Mouse (Mus musculus): Measurements from ENCODE around the gene Pom121. TPM values are rescaled to one million over a fixed set of nuclear protein-coding genes. Genes with fewer than 3 reads are reported as not detected.

Gene Pom121
- total RNA-seq (2021) = 10 to 100 TPM; 11.0 to 12.3 TPM
- long read RNA-seq, experiment 1, full-length matches to known transcripts = 3 of 9 reads
- long read RNA-seq, experiment 1, partial matches to known transcripts = 5 of 9 reads
- long read RNA-seq, experiment 1, other reads (novel, unspliced or antisense) = 1 of 9 reads
- long read RNA-seq, experiment 2, full-length matches to known transcripts = 1 of 2 reads
- long read RNA-seq, experiment 2, partial matches to known transcripts = 1 of 2 reads
- long read RNA-seq, experiment 2, other reads (novel, unspliced or antisense) = 0 of 2 reads

- Histone ChIP-seq H3K4me3 (peak within 1 kb of the TSS; percentile 82), H3K27ac (peak within 1 kb of the TSS; percentile 93)
- TF ChIP-seq CTCF (IDR thresholded peaks at IDR 0.05) = no peak
- intact Hi-C loops (cut with DNase I) = no loop called here
- peak; percentile 90 for DNase-seq
Measured at GRCm38 (mm10) chr5:135394004-135394823, at the start of gene Pom121. TSS of gene Pom121 (minus strand) at chr5:135394546.

GRCm38 (mm10) chr5:135442430-135442829 is 48.1 kb upstream of the Pom121 start:
- H3K4me3 ChIP-seq = no peak overlapping the region
- no peak for TF ChIP-seq CTCF (IDR thresholded peaks at IDR 0.05)
- no peak for DNase-seq
- intact Hi-C loops (cut with DNase I) = no loop called here
- no peak overlapping the region for H3K27ac ChIP-seq

- no peak overlapping the region for H3K4me3 ChIP-seq
- intact Hi-C loops (cut with DNase I) = no loop called here
- TF ChIP-seq CTCF (IDR thresholded peaks at IDR 0.05) = no peak
- no peak overlapping the region for H3K27ac ChIP-seq
- no peak for DNase-seq
Measured at GRCm38 (mm10) chr5:135435039-135435438, 40.7 kb upstream of the Pom121 start.

GRCm38 (mm10) chr5:135433861-135434260 is 39.5 kb upstream of the Pom121 start:
- intact Hi-C loops (cut with DNase I) = no loop called here
- DNase-seq = no peak
- peak; percentile 16; the same call in 1 of the 2 replicates for TF ChIP-seq CTCF (IDR thresholded peaks at IDR 0.05)

GRCm38 (mm10) chr5:135431111-135431510 is 36.8 kb upstream of the Pom121 start:
- Histone ChIP-seq H3K4me3 (no peak overlapping the region), H3K27ac (no peak overlapping the region)
- no peak for DNase-seq
- no peak for TF ChIP-seq CTCF (IDR thresholded peaks at IDR 0.05)
- intact Hi-C loops (cut with DNase I) = no loop called here

More at GRCm38 (mm10) chr5:135433861-135434260, 39.5 kb upstream of the Pom121 start:
- H3K27ac ChIP-seq = no peak overlapping the region
- H3K4me3 ChIP-seq = no peak overlapping the region

- DNase-seq = no peak
- peak; percentile 72 for TF ChIP-seq CTCF (IDR thresholded peaks at IDR 0.05)
- Histone ChIP-seq H3K27ac (no peak overlapping the region), H3K4me3 (no peak overlapping the region)
- intact Hi-C loops (cut with DNase I) = loop anchor here (1.0 to 5.0 kb wide), 2 partner anchors 28 to 64 kb away; no protein-coding TSS in a partner anchor
Measured at GRCm38 (mm10) chr5:135428786-135429185, 34.4 kb upstream of the Pom121 start.

GRCm38 (mm10) chr5:135410266-135410665 is 15.9 kb upstream of the Pom121 start:
- Histone ChIP-seq H3K4me3 (no peak overlapping the region), H3K27ac (no peak overlapping the region)
- no peak for DNase-seq
- intact Hi-C loops (cut with DNase I) = no loop called here
- no peak for TF ChIP-seq CTCF (IDR thresholded peaks at IDR 0.05)

GRCm38 (mm10) chr5:135408114-135408513 is 13.8 kb upstream of the Pom121 start:
- TF ChIP-seq CTCF (IDR thresholded peaks at IDR 0.05) = no peak
- intact Hi-C loops (cut with DNase I) = no loop called here
- Histone ChIP-seq H3K4me3 (no peak overlapping the region), H3K27ac (no peak overlapping the region)
- no peak for DNase-seq

GRCm38 (mm10) chr5:135405437-135405836 is 11.1 kb upstream of the Pom121 start:
- H3K4me3 ChIP-seq = no peak overlapping the region
- H3K27ac ChIP-seq = no peak overlapping the region
- no peak for TF ChIP-seq CTCF (IDR thresholded peaks at IDR 0.05)
- DNase-seq = no peak
- intact Hi-C loops (cut with DNase I) = no loop called here

GRCm38 (mm10) chr5:135404623-135405022 is 10.3 kb upstream of the Pom121 start:
- no peak overlapping the region for H3K4me3 ChIP-seq
- DNase-seq = no peak
- intact Hi-C loops (cut with DNase I) = no loop called here
- H3K27ac ChIP-seq = no peak overlapping the region
- no peak for TF ChIP-seq CTCF (IDR thresholded peaks at IDR 0.05)

- peak; percentile 85 for DNase-seq
- peak; percentile 97 for TF ChIP-seq CTCF (IDR thresholded peaks at IDR 0.05)
- intact Hi-C loops (cut with DNase I) = no loop called here
- Histone ChIP-seq H3K27ac (no peak overlapping the region), H3K4me3 (no peak overlapping the region)
Measured at GRCm38 (mm10) chr5:135400244-135400643, 5.9 kb upstream of the Pom121 start.

GRCm38 (mm10) chr5:135399382-135399781 is 5.0 kb upstream of the Pom121 start:
- intact Hi-C loops (cut with DNase I) = loop anchor here (1.0 to 5.0 kb wide), 2 partner anchors 95 to 148 kb away; partner anchors contain the start of gene Hip1
- no peak for DNase-seq
- no peak overlapping the region for H3K4me3 ChIP-seq
- no peak for TF ChIP-seq CTCF (IDR thresholded peaks at IDR 0.05)
- H3K27ac ChIP-seq = no peak overlapping the region

GRCm38 (mm10) chr5:135395826-135396225 is 1.5 kb upstream of the Pom121 start:
- TF ChIP-seq CTCF (IDR thresholded peaks at IDR 0.05) = peak; percentile 67
- intact Hi-C loops (cut with DNase I) = loop anchor here (5.0 kb wide), 1 partner anchor 151 kb away; the partner anchor contains the start of gene Hip1
- Histone ChIP-seq H3K4me3 (no peak overlapping the region), H3K27ac (no peak overlapping the region)
- no peak for DNase-seq
